25 mouse cellular contexts compared by ENCODE assay signal in the genomic region with DNA sequence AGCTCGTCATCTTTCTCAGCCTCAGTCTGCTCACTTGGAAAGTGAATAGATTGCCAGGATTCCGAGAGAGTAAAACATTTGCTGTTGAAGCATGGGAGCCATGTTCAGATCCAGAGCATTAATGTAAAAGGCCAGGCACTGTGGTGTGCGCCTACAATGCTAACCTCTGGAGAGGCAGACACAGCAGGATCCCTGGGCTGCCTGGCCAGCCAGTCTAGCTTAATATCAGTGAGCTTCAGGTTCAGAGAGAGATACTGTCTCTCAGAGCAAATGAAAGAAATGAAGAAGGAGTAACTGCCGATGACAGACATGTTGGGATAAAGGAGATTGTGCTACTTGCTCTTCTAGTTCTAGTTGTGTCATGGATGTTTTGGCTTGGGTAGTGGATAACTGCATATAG.
A peak's percentile ranks its signal among the peaks of the same experiment; 100 is the strongest.
DNase-seq lines count a peak whose midpoint lies in the region; ATAC-seq and TF ChIP-seq lines count a peak whose summit lies in the region.
"Had no signal": no experiment of that assay in that cellular context is flagged by ENCODE, and none has a peak within 500 bp of the region (broad histone marks: within the 10 kb centered on the region; RNA-seq: fewer than 3 reads in every experiment).

No protein-coding gene starts in this region.

- no peaks in the 10 kb centered on the region for H3K4me1 ChIP-seq in forebrain, postnatal 0 days (ENCODE audit: insufficient read depth)
- no peaks in the 10 kb centered on the region for H3K4me1 ChIP-seq in forebrain, embryonic 11.5 days (replicated peaks; ENCODE audit: control insufficient read depth, insufficient read depth, low read length)
- peaks cover 10% of the 10 kb centered on the region for H3K4me1 ChIP-seq in bone marrow, adult 2 months (ENCODE audit: control insufficient read depth, insufficient read depth, low read length)
- H3K4me1 ChIP-seq in liver, embryonic 16.5 days (ENCODE audit: control insufficient read depth, low read depth, low read length): peaks cover 63% of the 10 kb centered on the region
- H3K4me1 ChIP-seq in heart, adult 2 months (ENCODE audit: control insufficient read depth, insufficient read depth, low read length): no peaks in the 10 kb centered on the region; the same call in 1 of the 2 replicates
- H3K4me1 ChIP-seq: limb, embryonic 12.5 days had no signal

- no peak for DNase-seq in forebrain, postnatal 0 days
- no peak for DNase-seq in forebrain, embryonic 11.5 days (ENCODE audit: low spot score)
- peak; percentile 70 for DNase-seq in liver
- no peak for DNase-seq in frontal cortex, postnatal 36 days (ENCODE audit: low spot score in 2 of 2)
- DNase-seq in heart, adult 2 months: no peak
- DNase-seq in left cerebral cortex, adult 9 months (ENCODE audit: low spot score in 2 of 2): no peak
- DNase-seq: adrenal gland, postnatal 25 days; cerebellum, adult 11-12 months; cerebellum, postnatal 10 days; gastrocnemius, postnatal 14 days; heart, adult 18-20 months; heart, postnatal 36 days; kidney, adult 18-20 months; lung, adult 2 months; right cerebral cortex, adult 18-20 months; right cerebral cortex, postnatal 4 days had no signal

- H3K79me2 ChIP-seq in heart, adult 2 months (replicated peaks; ENCODE audit: control insufficient read depth, insufficient read depth, low read length): no peaks in the 10 kb centered on the region

- no peaks in the 10 kb centered on the region for H3K27me3 ChIP-seq in forebrain, postnatal 0 days (ENCODE audit: insufficient read depth, low read length)
- no peaks in the 10 kb centered on the region for H3K27me3 ChIP-seq in forebrain, embryonic 11.5 days (ENCODE audit: control insufficient read depth, insufficient read depth, low read length)
- H3K27me3 ChIP-seq in liver, embryonic 16.5 days (ENCODE audit: control insufficient read depth, insufficient read depth, low read depth, low read length): no peaks in the 10 kb centered on the region
- H3K27me3 ChIP-seq in heart, adult 2 months (ENCODE audit: control insufficient read depth, insufficient read depth, low read length): no peaks in the 10 kb centered on the region
- H3K27me3 ChIP-seq: heart, embryonic 15.5 days; hindbrain, embryonic 13.5 days had no signal

- H3K27ac ChIP-seq in forebrain, postnatal 0 days (ENCODE audit: low read depth, low read length): no peak overlapping the region
- no peak overlapping the region for H3K27ac ChIP-seq in forebrain, embryonic 11.5 days (ENCODE audit: low read depth, low read length)
- H3K27ac ChIP-seq in bone marrow, adult 2 months (ENCODE audit: control insufficient read depth, insufficient read depth, low read depth, low read length, poor library complexity): peak overlapping the region; percentile 53
- H3K27ac ChIP-seq in liver, embryonic 16.5 days (ENCODE audit: low read length): peak overlapping the region; percentile 88
- H3K27ac ChIP-seq in heart, adult 2 months: no peak overlapping the region
- H3K27ac ChIP-seq: heart, embryonic 15.5 days; hindbrain, embryonic 13.5 days; kidney, postnatal 0 days; limb, embryonic 12.5 days had no signal

- no peak for TF ChIP-seq CTCF in forebrain, postnatal 0 days (IDR thresholded peaks at IDR 0.05; ENCODE audit: low read depth)
- no peak for TF ChIP-seq CTCF in bone marrow, adult 2 months (IDR thresholded peaks at IDR 0.05; ENCODE audit: control insufficient read depth, insufficient read depth, low read length)
- TF ChIP-seq CTCF in heart, adult 2 months (IDR thresholded peaks at IDR 0.05): no peak

- H3K36me3 ChIP-seq in forebrain, postnatal 0 days (ENCODE audit: insufficient read depth): no peaks in the 10 kb centered on the region
- H3K36me3 ChIP-seq in forebrain, embryonic 11.5 days (ENCODE audit: control insufficient read depth, insufficient read depth, low read length): no peaks in the 10 kb centered on the region
- H3K36me3 ChIP-seq in liver, embryonic 16.5 days (ENCODE audit: control insufficient read depth, insufficient read depth): no peaks in the 10 kb centered on the region
- no peaks in the 10 kb centered on the region for H3K36me3 ChIP-seq in heart, adult 2 months (ENCODE audit: control insufficient read depth, insufficient read depth, low read length)
- H3K36me3 ChIP-seq: heart, embryonic 15.5 days; hindbrain, embryonic 13.5 days; limb, embryonic 12.5 days had no signal

- TF ChIP-seq EP300 in heart, adult 2 months (IDR thresholded peaks at IDR 0.05; ENCODE audit: insufficient read depth, low read depth, low read length): no peak

- intact Hi-C loops in heart, adult 2 months (cut with DNase I): loop anchor here (10.0 kb wide), 1 partner anchor 266 kb away; no protein-coding TSS in a partner anchor

- 77% methylated on average over 4 of the region's 4 CpGs for WGBS in forebrain, postnatal 0 days
- 83% methylated on average over 4 of the region's 4 CpGs for WGBS in forebrain, embryonic 11.5 days
- WGBS in bone marrow, adult 2 months: 73% methylated on average over 4 of the region's 4 CpGs
- WGBS in liver, embryonic 16.5 days (ENCODE audit: insufficient replicate concordance): 34% methylated on average over 4 of the region's 4 CpGs
- WGBS in heart, adult 2 months: 67% methylated on average over 4 of the region's 4 CpGs

- no peak overlapping the region for H3K9ac ChIP-seq in forebrain, postnatal 0 days
- H3K9ac ChIP-seq in forebrain, embryonic 11.5 days (ENCODE audit: low read length): no peak overlapping the region
- H3K9ac ChIP-seq in liver, embryonic 16.5 days (ENCODE audit: low read depth, low read length): peak overlapping the region; percentile 50
- H3K9ac ChIP-seq in heart, adult 2 months (ENCODE audit: low read depth, low read length): no peak overlapping the region
- H3K9ac ChIP-seq: heart, embryonic 15.5 days; hindbrain, embryonic 13.5 days; limb, embryonic 12.5 days had no signal

- TF ChIP-seq POLR2A in bone marrow, adult 2 months (IDR thresholded peaks at IDR 0.05; ENCODE audit: borderline replicate concordance, control insufficient read depth, low read depth, low read length): no peak
- TF ChIP-seq POLR2A in heart, adult 2 months (IDR thresholded peaks at IDR 0.05; ENCODE audit: insufficient read depth, low read depth, low read length): no peak

- H3K9me3 ChIP-seq in forebrain, postnatal 0 days (ENCODE audit: low read length): no peaks in the 10 kb centered on the region
- no peaks in the 10 kb centered on the region for H3K9me3 ChIP-seq in forebrain, embryonic 11.5 days (ENCODE audit: control insufficient read depth, low read length)
- no peaks in the 10 kb centered on the region for H3K9me3 ChIP-seq in liver, embryonic 16.5 days (replicated peaks; ENCODE audit: control insufficient read depth, low read length)
- H3K9me3 ChIP-seq: heart, embryonic 15.5 days; hindbrain, embryonic 13.5 days; limb, embryonic 12.5 days had no signal

- H3K4me3 ChIP-seq in forebrain, postnatal 0 days (ENCODE audit: low read depth, low read length): no peak overlapping the region
- no peak overlapping the region for H3K4me3 ChIP-seq in forebrain, embryonic 11.5 days (ENCODE audit: low read depth, low read length)
- no peak overlapping the region for H3K4me3 ChIP-seq in bone marrow, adult 2 months (replicated peaks; ENCODE audit: control insufficient read depth, low read depth, low read length)
- H3K4me3 ChIP-seq in liver, embryonic 16.5 days (ENCODE audit: low read depth, low read length): no peak overlapping the region
- H3K4me3 ChIP-seq in heart, adult 2 months: no peak overlapping the region
- H3K4me3 ChIP-seq: heart, embryonic 15.5 days; hindbrain, embryonic 13.5 days; limb, embryonic 12.5 days; myocyte had no signal

- H3K4me2 ChIP-seq in forebrain, postnatal 0 days (ENCODE audit: low read depth): no peak overlapping the region
- H3K4me2 ChIP-seq in forebrain, embryonic 11.5 days (ENCODE audit: low read depth, low read length, severe bottlenecking): no peak overlapping the region
- peak overlapping the region; percentile 34 for H3K4me2 ChIP-seq in liver, embryonic 16.5 days (ENCODE audit: low read depth, low read length)
- H3K4me2 ChIP-seq: heart, embryonic 15.5 days; hindbrain, embryonic 13.5 days; limb, embryonic 12.5 days had no signal

- ATAC-seq in forebrain, postnatal 0 days: 0 out of 2 replicates have a peak, but pooled peaks have one; percentile 23
- ATAC-seq in forebrain, embryonic 11.5 days (replicated peaks; ENCODE audit: low FRiP score): no peak
- ATAC-seq in liver, embryonic 16.5 days (ENCODE audit: low read depth): peak; percentile 17; the same call in 1 of the 2 replicates
- ATAC-seq: forebrain, embryonic 14.5 days; midbrain, embryonic 16.5 days had no signal

Comparison
In these comparisons a context has a peak if more than half of its experiments do, and no peak if none do; other contexts are left out.
1. H3K27ac ChIP-seq: peak in bone marrow, adult 2 months (single experiment) and liver, embryonic 16.5 days (single experiment); none in forebrain, postnatal 0 days (single experiment), forebrain, embryonic 11.5 days (single experiment) and heart, adult 2 months (single experiment).